Mouse (Mus musculus) heart, adult 2 months (tissue): ENCODE results near the gene Pir.

Experiments used
- EP300 ChIP-seq: fragments of 200-500 bp; IDR thresholded peaks from 2 replicates; pipeline ENCODE4 v1.6.1; 2011; ENCODE audit warnings: low read depth, low read length, control low read depth; ENCODE audit not compliant: insufficient read depth
- POLR2A ChIP-seq: fragments of 200-500 bp; IDR thresholded peaks from 2 replicates; pipeline ENCODE4 v1.6.1; 2011; ENCODE audit warnings: mild to moderate bottlenecking, low read depth, low read length, control low read depth; ENCODE audit not compliant: insufficient read depth

GRCm38 (mm10) chrX:164410562-164410961 lies 141.4 kb downstream of the Pir start:
- TF ChIP-seq POLR2A, result no peak
- no peak for TF ChIP-seq EP300
